Mouse (Mus musculus): ENCODE results near the gene Gbx2.
A peak's percentile ranks its signal among the peaks of the same experiment; 100 is the strongest.

Gene Gbx2

GRCm38 (mm10) chr1:89935493-89936348, 4.7 kb upstream of the Gbx2 start:
- no peak for DNase-seq (ENCODE audit: inconsistent age in 2 of 2, low spot score in 1 of 2)

DNA sequence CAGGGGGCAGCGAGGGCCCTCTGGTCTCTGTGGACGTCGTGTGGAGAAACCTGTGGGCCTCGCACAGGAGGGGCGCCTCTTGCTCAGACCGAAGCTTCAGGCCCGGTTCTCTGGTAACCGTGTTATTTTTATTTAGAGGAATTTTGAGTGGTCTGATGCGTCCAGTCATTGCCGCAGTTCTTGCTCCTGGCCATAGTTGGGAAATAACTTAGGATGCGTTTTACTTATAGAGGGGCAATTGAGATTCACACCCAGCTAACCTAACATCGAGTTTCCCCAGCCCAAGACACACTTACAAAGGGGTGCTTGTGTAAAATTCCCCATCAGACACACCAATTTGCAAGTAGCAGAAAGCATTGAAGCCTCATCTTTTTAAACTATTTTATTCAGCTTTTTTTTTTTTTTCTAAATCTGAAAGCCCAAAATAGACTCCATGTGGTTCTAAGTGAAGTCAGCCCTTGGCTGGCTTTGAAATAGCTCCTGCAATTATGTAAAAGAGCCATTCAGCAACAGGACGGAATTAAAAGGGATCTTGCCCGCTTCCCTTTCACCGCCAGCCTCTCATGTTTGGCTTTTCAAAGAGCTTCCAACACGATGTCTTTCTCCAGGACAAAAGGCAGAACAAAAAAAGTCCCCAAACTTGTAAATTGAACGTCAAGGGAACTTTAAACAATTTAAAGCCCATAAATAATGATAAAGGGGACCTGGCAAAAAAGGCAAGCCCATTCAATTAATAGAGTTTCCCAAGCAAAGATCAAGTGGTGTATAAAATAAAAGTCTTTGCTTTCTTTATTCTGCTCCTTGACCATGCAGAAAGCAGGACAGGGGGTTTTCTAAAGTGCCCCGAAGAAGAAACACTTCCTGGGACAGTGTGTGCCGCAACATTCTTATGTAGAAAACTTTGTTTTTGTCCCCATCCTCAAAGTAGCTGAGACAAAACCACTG, 3.6 kb upstream of the Gbx2 start:
- DNase-seq (ENCODE audit: inconsistent age in 2 of 2, low spot score in 1 of 2): no peak

DNA sequence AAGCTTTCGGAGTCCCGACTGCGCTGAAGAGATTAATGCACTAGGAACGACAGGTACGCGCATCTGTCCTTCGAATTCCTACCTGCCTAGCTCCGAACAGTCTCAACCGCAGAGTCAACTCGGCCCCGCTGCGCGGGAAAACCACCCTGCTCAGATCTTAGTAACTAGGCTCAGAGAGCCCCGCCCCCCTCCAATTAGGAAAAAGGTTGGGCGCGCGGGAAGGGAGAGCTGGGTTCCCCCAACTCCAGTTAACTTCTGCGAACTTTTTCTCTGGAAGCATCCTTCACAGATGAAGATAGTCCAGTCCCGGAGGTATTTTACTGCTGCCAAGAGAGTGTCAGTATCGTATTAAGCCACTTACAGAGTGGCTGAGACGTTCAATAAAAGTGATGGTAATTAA, 2.8 kb upstream of the Gbx2 start:
- no peak for DNase-seq (ENCODE audit: inconsistent age in 2 of 2, low spot score in 1 of 2)

- no peak for DNase-seq (ENCODE audit: inconsistent age in 2 of 2, low spot score in 1 of 2)
Measured at GRCm38 (mm10) chr1:89933028-89933427, 2.0 kb upstream of the Gbx2 start.

- DNase-seq (ENCODE audit: inconsistent age in 2 of 2, low spot score in 1 of 2): no peak
Measured at GRCm38 (mm10) chr1:89932616-89933015, 1.6 kb upstream of the Gbx2 start.

GRCm38 (mm10) chr1:89932021-89932423, 1.0 kb upstream of the Gbx2 start:
- DNase-seq (ENCODE audit: inconsistent age in 2 of 2, low spot score in 1 of 2): no peak

DNA sequence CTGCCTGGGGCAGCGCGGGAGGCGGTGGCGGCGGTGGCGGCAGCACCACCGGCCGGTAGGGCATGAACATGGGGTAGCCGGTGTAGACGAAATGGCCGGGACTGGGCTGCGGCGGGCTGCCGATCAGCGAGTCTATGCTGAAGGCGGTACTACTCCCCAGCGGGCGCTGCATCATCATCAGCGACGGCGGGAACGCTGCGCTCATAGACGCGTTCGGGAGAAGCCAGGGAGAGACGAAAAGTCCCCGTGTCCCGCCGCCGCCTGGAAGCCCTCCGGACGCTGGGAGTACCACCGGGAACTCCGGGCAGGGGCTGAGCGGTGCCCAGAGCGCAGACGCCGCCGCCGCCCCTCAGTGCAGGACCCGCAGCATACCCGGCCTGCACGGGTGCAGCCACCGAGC, 428 bp downstream of the Gbx2 start:
- peak in 1 of 2 experiments; percentile 23 for DNase-seq (ENCODE audit: inconsistent age in 2 of 2, low spot score in 1 of 2)

DNA sequence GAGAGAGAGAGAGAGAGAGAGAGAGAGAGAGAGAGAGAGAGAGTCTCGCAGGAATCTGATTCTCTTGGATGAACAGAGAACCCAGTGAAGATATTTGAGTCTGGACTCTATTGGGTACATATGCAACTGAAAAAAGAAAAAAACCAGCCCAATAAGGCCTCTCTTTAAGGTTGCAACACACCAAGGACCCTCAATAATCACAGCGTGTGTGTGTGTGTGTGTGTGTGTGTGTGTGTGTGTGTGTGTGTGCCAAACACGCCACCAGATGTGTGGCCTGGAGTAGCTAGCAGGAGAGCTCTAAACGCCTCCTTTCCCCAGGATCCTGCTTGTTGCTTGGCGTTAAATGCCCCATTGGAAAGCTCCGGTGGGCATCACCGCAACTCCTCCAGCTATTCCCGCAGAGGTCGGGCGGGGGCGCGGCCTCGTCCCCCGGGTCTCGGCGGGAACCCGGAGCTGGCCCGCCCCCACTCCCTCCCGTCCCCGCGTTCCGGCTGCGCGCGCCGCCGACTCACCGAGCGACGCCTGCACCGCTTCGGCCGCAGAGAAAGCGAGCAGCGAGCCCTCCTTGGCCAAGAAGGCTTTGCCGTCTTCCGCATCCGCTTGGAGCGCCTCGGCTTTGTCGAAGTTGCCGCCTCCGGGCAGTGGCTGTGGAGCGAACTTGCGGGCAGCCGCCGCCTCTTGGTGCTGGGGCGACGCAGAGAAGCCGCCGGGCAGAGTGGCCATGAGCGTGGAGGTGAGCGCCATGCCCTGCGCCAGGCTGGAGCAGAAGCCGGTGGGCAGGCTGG, 1.1 kb downstream of the Gbx2 start:
- DNase-seq (ENCODE audit: inconsistent age in 2 of 2, low spot score in 1 of 2): peak in 1 of 2 experiments; percentile 41

DNA sequence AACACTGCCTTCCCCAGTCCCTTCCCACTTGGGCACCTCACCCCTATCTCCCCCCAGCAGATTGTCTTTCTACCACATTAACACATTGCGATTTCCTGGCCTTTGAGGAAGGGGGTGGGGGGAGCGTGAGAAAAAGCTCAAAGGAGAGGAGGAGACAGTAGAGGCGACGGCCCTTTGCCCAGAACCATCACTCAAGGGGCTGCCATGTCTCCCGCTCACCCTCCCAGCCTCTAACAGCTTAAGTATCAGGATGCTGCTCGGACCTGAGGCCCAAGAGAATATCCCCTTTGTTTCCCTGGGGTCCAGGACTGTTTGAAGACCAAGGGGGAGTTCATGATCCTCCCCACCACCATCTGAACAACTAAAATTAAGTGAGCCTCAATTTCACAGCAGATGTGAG, 1.8 kb downstream of the Gbx2 start:
- no peak for DNase-seq (ENCODE audit: inconsistent age in 2 of 2, low spot score in 1 of 2)

DNA sequence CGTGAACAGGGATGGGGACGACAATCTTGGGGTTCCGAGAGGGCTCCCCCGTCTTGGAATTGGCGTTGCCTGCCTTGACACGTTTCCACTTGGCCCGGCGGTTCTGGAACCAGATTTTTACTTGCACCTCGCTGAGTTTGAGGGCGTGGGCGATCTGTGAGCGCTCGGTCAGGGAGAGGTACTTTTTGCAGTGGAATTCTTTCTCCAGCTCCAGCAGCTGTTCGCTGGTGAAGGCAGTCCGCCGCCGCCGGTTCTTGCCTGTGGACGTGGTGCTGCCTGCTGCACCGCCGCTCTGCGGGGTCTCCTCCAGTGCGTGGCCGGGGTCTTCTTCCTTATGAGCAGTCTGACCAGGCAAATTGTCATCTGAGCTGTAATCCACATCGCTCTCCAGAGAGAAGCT, 2.3 kb downstream of the Gbx2 start:
- no peak for DNase-seq (ENCODE audit: inconsistent age in 2 of 2, low spot score in 1 of 2)

DNA sequence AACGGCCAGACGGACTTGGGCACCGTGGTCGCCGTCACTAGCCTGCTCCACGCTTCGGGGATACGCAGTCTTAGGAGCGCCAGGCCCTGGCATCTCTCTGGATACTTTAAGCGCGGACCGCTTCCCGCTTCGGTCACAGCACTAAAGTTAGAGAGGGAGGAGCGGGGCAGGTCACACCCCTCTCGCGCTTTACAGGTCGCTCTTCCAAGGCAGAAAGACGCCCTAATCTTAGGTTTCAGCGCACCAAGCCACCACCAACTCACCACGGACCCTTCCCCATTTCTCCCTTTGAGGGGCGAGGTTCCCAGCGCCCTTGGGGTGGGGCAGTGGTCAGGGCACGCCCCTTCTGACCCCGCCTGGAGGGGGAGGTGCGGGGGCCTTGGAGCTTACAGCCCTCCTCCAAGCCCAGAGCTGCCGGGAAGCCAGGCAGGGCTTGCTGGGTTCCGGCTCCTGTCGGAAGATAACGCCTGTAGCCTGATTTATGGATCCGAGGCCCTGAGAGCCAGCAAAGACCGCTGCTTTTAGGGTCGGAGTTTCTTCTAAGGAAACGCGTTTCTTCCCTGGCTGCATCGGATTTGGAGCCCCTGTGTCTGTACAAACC, 3.8 kb downstream of the Gbx2 start:
- peak in 1 of 2 experiments; percentile 52 for DNase-seq (ENCODE audit: inconsistent age in 2 of 2, low spot score in 1 of 2)

GRCm38 (mm10) chr1:89926583-89927060, 4.4 kb downstream of the Gbx2 start:
- DNase-seq (ENCODE audit: inconsistent age in 2 of 2, low spot score in 1 of 2): no peak

DNA sequence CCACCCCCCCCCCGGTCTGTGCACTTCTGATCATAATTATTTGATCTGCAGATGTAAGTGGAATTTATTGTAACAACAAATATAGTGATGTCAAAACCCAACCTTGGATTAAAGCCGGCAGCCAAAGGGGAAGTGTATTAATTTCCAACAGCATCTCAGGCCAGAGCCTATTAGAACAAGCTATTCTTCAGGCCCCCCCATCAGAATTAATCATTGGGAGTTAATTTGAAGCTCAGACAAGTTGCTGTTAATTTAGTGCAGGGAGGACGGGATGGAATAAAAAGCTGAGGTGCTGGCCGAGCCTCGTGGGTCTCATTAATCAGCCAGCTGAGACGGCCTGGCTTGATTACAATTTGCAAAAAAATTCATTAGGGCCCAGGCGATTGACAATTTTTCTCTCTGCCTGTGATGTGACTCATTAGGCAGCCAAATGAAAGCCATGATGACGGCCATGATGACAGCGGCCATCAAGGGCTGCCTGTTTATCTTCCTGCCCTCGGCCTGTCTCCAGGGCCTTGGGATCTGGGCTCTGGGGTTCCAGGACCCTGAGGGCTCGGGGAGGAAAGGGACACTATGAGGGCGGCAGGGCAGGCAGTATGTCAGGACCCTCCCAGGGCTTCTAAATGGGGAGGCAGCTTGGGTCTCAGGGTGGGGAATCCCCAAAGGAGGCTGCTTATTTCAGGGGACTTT, 5.3 kb downstream of the Gbx2 start:
- no peak for DNase-seq (ENCODE audit: inconsistent age in 2 of 2, low spot score in 1 of 2)

- DNase-seq (ENCODE audit: inconsistent age in 2 of 2, low spot score in 1 of 2): no peak
Measured at GRCm38 (mm10) chr1:89923642-89924020, 7.3 kb downstream of the Gbx2 start.

DNA sequence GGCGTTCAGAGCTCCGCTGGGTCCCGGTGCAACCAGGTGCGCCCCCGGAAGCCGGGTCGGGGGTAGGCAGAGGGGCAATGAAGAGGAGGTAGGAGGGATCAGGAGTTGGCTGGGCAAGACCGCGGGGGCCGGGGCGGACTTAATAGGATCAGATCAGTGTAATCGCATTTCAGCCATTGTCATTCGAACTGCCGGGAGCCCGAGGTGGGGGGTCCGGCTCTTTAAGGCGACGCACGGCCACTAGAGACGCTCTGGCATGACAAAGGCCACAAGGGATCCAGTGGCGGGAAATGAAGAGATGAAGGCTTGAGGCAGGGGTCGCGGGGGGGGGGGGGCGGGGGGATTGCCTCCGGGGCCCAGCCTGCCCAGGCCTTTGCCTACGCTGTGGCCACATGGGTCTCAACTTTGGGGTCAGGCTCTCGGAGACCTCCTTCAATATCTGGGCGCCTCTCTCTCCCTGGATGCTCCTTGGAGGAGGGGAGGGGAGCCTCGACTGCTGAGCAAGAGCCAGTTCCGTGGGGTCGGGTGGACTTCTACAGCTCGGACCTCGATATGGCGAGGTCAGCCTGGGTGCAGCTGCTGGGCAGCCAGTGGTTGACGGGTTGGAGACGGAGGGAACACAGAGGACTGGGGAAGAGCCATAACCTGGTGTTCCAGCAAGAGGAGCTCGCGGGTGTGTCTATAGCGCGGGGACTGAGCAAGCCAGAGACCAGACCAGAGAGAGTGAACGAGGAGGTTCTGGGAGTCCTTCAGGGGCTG, 7.9 kb downstream of the Gbx2 start:
- no peak for DNase-seq (ENCODE audit: inconsistent age in 2 of 2, low spot score in 1 of 2)

- DNase-seq (ENCODE audit: inconsistent age in 2 of 2, low spot score in 1 of 2): no peak
Measured at GRCm38 (mm10) chr1:89922282-89922681, 8.7 kb downstream of the Gbx2 start.

- DNase-seq (ENCODE audit: inconsistent age in 2 of 2, low spot score in 1 of 2): no peak
Measured at GRCm38 (mm10) chr1:89921806-89922205, 9.2 kb downstream of the Gbx2 start.

GRCm38 (mm10) chr1:89919206-89919605, 11.8 kb downstream of the Gbx2 start:
- no peak for DNase-seq (ENCODE audit: inconsistent age in 2 of 2, low spot score in 1 of 2)

GRCm38 (mm10) chr1:89918111-89918510, 12.9 kb downstream of the Gbx2 start:
- DNase-seq (ENCODE audit: inconsistent age in 2 of 2, low spot score in 1 of 2): no peak

Data from adrenal gland, adult (tissue).